Mouse (Mus musculus): ENCODE measurements around the gene Il5. TPM values are rescaled to one million over a fixed set of nuclear protein-coding genes. Genes with fewer than 3 reads are reported as not detected.
A peak's percentile ranks its signal among the peaks of the same experiment; 100 is the strongest.
"Not testable (repeated sequence)": the region's sequence is repeated elsewhere in the genome, so short reads cannot be mapped to it uniquely, and the experiment has no call there.

Gene Il5
- polyA plus RNA-seq, 1 experiment from 2014 or later, result not detected

DNA sequence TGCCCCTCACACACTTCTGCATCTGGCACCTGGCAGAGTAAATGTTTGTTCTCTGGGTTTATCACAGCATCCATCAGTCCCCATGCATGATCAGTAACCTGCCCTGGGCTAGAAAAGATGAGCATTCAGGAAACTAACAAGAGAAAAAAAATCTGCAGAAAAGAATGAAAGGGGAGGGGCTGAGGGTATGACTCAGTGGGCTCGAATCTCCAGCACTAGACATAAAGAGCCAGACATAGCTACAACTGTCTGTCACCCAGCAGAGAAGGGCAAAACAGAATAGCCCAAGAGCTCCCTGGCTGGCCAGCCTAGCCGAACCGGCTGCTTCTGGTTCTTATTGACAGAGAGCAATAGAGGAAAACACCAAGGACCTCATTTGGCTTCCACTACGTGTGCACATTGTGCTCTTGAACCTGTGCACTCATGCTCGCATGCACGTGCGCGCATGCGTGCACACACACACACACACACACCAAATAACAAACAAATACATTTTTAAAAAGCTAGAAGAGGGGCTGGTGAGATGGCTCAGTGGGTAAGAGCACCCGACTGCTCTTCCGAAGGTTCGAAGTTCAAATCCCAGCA lies 34.5 kb downstream of the Il5 start:
- no peak for ATAC-seq
- Histone ChIP-seq H3K36me3 (ENCODE audit: control insufficient read depth, insufficient read depth, low read length) (no peaks in the 10 kb centered on the region), H3K4me3 (ENCODE audit: low read depth, low read length) (no peak overlapping the region), H3K4me1 (ENCODE audit: control insufficient read depth, insufficient read depth, low read length) (peaks cover 3% of the 10 kb centered on the region; the same call in 1 of the 2 replicates), H3K27me3 (ENCODE audit: control insufficient read depth, insufficient read depth, low read depth, low read length) (peaks cover 7% of the 10 kb centered on the region), H3K9ac (ENCODE audit: low read depth, low read length) (no peak overlapping the region), H3K4me2 (ENCODE audit: low read length) (no peak overlapping the region), H3K9me3 (replicated peaks; ENCODE audit: control insufficient read depth, low read length, poor library complexity, severe bottlenecking) (no peaks in the 10 kb centered on the region), H3K27ac (ENCODE audit: low read length) (no peak overlapping the region)
- WGBS, result 81% methylated on average over 12 of the region's 12 CpGs

DNA sequence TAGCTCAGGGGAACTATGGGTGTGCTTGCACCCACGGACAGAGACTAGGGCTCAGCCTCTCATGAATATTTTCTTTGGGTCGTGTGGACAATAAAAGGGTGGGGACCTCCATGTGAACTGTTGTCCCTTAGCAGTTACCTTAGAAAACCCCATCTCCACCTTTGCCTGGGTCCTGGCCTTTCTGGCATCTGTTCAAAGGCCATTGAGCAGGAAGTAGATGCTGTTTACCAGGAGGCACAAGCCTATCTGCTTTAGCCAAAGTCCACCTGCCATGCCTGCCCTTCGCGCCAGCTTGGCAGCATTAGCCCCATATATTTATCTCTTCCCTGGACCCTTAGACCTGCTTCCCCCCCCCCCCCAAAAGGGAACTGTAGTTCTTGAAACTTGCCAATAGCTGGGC lies 37.0 kb downstream of the Il5 start:
- H3K4me2 ChIP-seq (ENCODE audit: low read length), result no peak overlapping the region
- H3K4me3 ChIP-seq (ENCODE audit: low read depth, low read length), result no peak overlapping the region
- ATAC-seq, result no peak

DNA sequence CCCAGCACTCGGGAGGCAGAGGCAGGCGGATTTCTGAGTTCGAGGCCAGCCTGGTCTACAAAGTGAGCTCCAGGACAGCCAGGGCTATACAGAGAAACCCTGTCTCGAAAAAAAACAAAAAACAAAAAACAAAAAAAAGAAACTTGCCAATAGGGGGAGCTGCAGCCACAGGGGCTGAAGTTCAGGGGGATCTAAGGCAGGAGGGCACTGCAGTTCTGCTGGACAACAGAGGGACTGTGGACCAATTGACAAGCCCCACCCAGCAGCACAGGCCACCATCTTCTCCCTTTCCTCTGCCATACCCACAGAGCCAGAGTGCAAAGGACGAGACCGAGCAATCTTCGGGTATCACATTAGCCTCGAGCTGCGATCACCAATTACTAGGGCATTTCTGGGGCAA lies 37.4 kb downstream of the Il5 start:
- not testable (repeated sequence) for ATAC-seq; H3K36me3 ChIP-seq (ENCODE audit: control insufficient read depth, insufficient read depth, low read length); H3K9ac ChIP-seq (ENCODE audit: low read depth, low read length); H3K27ac ChIP-seq (ENCODE audit: low read length); H3K4me1 ChIP-seq (ENCODE audit: control insufficient read depth, insufficient read depth, low read length); H3K4me3 ChIP-seq (ENCODE audit: low read depth, low read length); H3K4me2 ChIP-seq (ENCODE audit: low read length); H3K9me3 ChIP-seq (replicated peaks; ENCODE audit: control insufficient read depth, low read length, poor library complexity, severe bottlenecking)
- WGBS, result 85% methylated on average over 9 of the region's 9 CpGs
- H3K27me3 ChIP-seq (ENCODE audit: control insufficient read depth, insufficient read depth, low read depth, low read length), result peaks cover 24% of the 10 kb centered on the region

More for the DNA sequence above, 37.0 kb downstream of the Il5 start:
- Histone ChIP-seq H3K27me3 (ENCODE audit: control insufficient read depth, insufficient read depth, low read depth, low read length) (peaks cover 24% of the 10 kb centered on the region), H3K9me3 (replicated peaks; ENCODE audit: control insufficient read depth, low read length, poor library complexity, severe bottlenecking) (no peaks in the 10 kb centered on the region), H3K36me3 (ENCODE audit: control insufficient read depth, insufficient read depth, low read length) (no peaks in the 10 kb centered on the region), H3K9ac (ENCODE audit: low read depth, low read length) (no peak overlapping the region), H3K27ac (ENCODE audit: low read length) (no peak overlapping the region), H3K4me1 (ENCODE audit: control insufficient read depth, insufficient read depth, low read length) (peaks cover 3% of the 10 kb centered on the region; the same call in 1 of the 2 replicates)
- WGBS, result 93% methylated on average over 4 of the region's 4 CpGs

- WGBS, result 47% methylated on average over 6 of the region's 6 CpGs
- Histone ChIP-seq H3K27me3 (ENCODE audit: control insufficient read depth, insufficient read depth, low read depth, low read length) (peaks cover 32% of the 10 kb centered on the region), H3K4me1 (ENCODE audit: control insufficient read depth, insufficient read depth, low read length) (peaks cover 13% of the 10 kb centered on the region), H3K4me2 (ENCODE audit: low read length) (no peak overlapping the region), H3K36me3 (ENCODE audit: control insufficient read depth, insufficient read depth, low read length) (no peaks in the 10 kb centered on the region), H3K9me3 (replicated peaks; ENCODE audit: control insufficient read depth, low read length, poor library complexity, severe bottlenecking) (no peaks in the 10 kb centered on the region), H3K4me3 (ENCODE audit: low read depth, low read length) (no peak overlapping the region), H3K9ac (ENCODE audit: low read depth, low read length) (no peak overlapping the region), H3K27ac (ENCODE audit: low read length) (no peak overlapping the region)
- no peak for ATAC-seq
Measured at GRCm38 (mm10) chr11:53758791-53759351, 38.3 kb downstream of the Il5 start.

- H3K27ac ChIP-seq (ENCODE audit: low read length), result no peak overlapping the region
- ATAC-seq, result no peak
- H3K9me3 ChIP-seq (replicated peaks; ENCODE audit: control insufficient read depth, low read length, poor library complexity, severe bottlenecking), result no peaks in the 10 kb centered on the region
- H3K4me2 ChIP-seq (ENCODE audit: low read length), result no peak overlapping the region; the same call in 1 of the 2 replicates
- no peak overlapping the region for H3K9ac ChIP-seq (ENCODE audit: low read depth, low read length)
- peaks cover 15% of the 10 kb centered on the region for H3K4me1 ChIP-seq (ENCODE audit: control insufficient read depth, insufficient read depth, low read length)
- H3K4me3 ChIP-seq (ENCODE audit: low read depth, low read length), result no peak overlapping the region
- WGBS, result 6% methylated on average over 22 of the region's 22 CpGs
- no peaks in the 10 kb centered on the region for H3K36me3 ChIP-seq (ENCODE audit: control insufficient read depth, insufficient read depth, low read length)
- H3K27me3 ChIP-seq (ENCODE audit: control insufficient read depth, insufficient read depth, low read depth, low read length), result peaks cover 32% of the 10 kb centered on the region
Measured at GRCm38 (mm10) chr11:53759545-53760406, 39.2 kb downstream of the Il5 start.

DNA sequence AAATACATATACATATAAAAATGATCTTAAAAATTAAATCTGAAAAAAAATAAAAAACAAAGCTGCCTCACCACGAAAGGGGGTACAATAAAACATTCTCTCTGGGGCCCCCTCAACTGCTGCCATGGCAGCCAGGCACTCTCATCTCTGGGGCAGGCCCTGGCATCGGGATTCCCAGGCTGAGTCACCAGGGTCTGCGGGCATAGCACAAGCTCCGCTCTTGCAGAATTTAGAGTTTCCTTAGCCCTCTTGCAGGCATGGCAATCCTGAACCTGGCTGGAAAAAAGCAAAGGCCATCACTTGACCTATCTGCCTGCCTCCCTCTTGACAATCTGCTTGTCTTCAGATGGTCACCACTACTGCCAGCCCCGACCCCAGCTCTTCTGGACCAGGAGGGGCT lies 40.7 kb downstream of the Il5 start:
- no peak overlapping the region for H3K27ac ChIP-seq (ENCODE audit: low read length)
- H3K4me3 ChIP-seq (ENCODE audit: low read depth, low read length), result no peak overlapping the region
- H3K9ac ChIP-seq (ENCODE audit: low read depth, low read length), result no peak overlapping the region
- H3K9me3 ChIP-seq (replicated peaks; ENCODE audit: control insufficient read depth, low read length, poor library complexity, severe bottlenecking), result no peaks in the 10 kb centered on the region
- H3K4me2 ChIP-seq (ENCODE audit: low read length), result no peak overlapping the region
- 83% methylated on average over 5 of the region's 5 CpGs for WGBS
- H3K27me3 ChIP-seq (ENCODE audit: control insufficient read depth, insufficient read depth, low read depth, low read length), result peaks cover 32% of the 10 kb centered on the region
- no peaks in the 10 kb centered on the region for H3K36me3 ChIP-seq (ENCODE audit: control insufficient read depth, insufficient read depth, low read length)
- ATAC-seq, result no peak
- H3K4me1 ChIP-seq (ENCODE audit: control insufficient read depth, insufficient read depth, low read length), result peaks cover 15% of the 10 kb centered on the region

- Histone ChIP-seq H3K27ac (ENCODE audit: low read length) (no peak overlapping the region), H3K9me3 (replicated peaks; ENCODE audit: control insufficient read depth, low read length, poor library complexity, severe bottlenecking) (no peaks in the 10 kb centered on the region), H3K27me3 (ENCODE audit: control insufficient read depth, insufficient read depth, low read depth, low read length) (peaks cover 32% of the 10 kb centered on the region), H3K36me3 (ENCODE audit: control insufficient read depth, insufficient read depth, low read length) (no peaks in the 10 kb centered on the region), H3K4me1 (ENCODE audit: control insufficient read depth, insufficient read depth, low read length) (peaks cover 15% of the 10 kb centered on the region), H3K4me2 (ENCODE audit: low read length) (no peak overlapping the region), H3K9ac (ENCODE audit: low read depth, low read length) (no peak overlapping the region), H3K4me3 (ENCODE audit: low read depth, low read length) (no peak overlapping the region)
- ATAC-seq, result no peak
- 64% methylated on average over 2 of the region's 2 CpGs for WGBS
Measured at GRCm38 (mm10) chr11:53761822-53762221, 41.2 kb downstream of the Il5 start.

GRCm38 (mm10) chr11:53762426-53762825 lies 41.8 kb downstream of the Il5 start:
- peak overlapping the region; percentile 64; the same call in 1 of the 2 replicates for H3K4me2 ChIP-seq (ENCODE audit: low read length)
- no peaks in the 10 kb centered on the region for H3K36me3 ChIP-seq (ENCODE audit: control insufficient read depth, insufficient read depth, low read length)
- no peaks in the 10 kb centered on the region for H3K9me3 ChIP-seq (replicated peaks; ENCODE audit: control insufficient read depth, low read length, poor library complexity, severe bottlenecking)
- H3K4me1 ChIP-seq (ENCODE audit: control insufficient read depth, insufficient read depth, low read length), result peaks cover 15% of the 10 kb centered on the region
- no peak overlapping the region for H3K4me3 ChIP-seq (ENCODE audit: low read depth, low read length)
- no peak overlapping the region for H3K27ac ChIP-seq (ENCODE audit: low read length)
- WGBS, result 74% methylated on average over 2 of the region's 2 CpGs
- no peak for ATAC-seq
- H3K9ac ChIP-seq (ENCODE audit: low read depth, low read length), result no peak overlapping the region
- peaks cover 32% of the 10 kb centered on the region for H3K27me3 ChIP-seq (ENCODE audit: control insufficient read depth, insufficient read depth, low read depth, low read length)

Data from midbrain, embryonic 16.5 days (tissue).